Mouse (Mus musculus) common myeloid progenitor, adult 5-6 weeks (primary cell): ENCODE data around the gene Sdsl. TPM values are rescaled to one million over a fixed set of nuclear protein-coding genes. Genes with fewer than 3 reads are reported as not detected.

Experiments used
- ATAC-seq: replicated peaks from 2 replicates; pipeline ENCODE4 v1.8.0; 2016; ENCODE audit warnings: low read depth, mild to moderate bottlenecking, moderate TSS enrichment, inconsistent platforms; ENCODE audit not compliant: poor library complexity, severe bottlenecking
- total RNA-seq: library from RNA; stranded (forward); fragments of 200-1000, 187-1606 nt; gene quantifications from 2 replicates; pipeline ENCODE4 v1.2.3, GENCODE M21; 2017

Sdsl gene
- total RNA-seq, 1 experiment from 2014 or later: 27.1 TPM

DNA sequence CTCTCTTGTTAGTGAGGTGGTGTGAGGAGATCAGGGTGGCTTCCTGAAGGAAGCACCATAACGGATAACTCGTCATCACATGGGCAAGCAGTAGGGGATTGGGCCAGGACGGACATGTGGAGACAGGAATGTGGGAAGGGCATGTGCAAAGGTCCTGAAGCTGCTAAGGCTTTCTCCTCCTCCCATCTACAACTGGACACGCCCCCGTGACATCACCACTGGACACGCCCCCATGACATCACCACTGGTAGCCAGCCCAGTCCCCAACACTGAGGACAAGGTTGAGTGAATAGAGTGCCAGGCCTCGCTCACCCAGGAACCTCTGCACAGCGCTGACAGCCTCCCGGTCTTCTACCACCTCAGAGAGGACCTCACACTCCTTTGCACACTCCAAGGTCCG is 13.5 kb downstream of the Sdsl start:
- no peak for ATAC-seq

DNA sequence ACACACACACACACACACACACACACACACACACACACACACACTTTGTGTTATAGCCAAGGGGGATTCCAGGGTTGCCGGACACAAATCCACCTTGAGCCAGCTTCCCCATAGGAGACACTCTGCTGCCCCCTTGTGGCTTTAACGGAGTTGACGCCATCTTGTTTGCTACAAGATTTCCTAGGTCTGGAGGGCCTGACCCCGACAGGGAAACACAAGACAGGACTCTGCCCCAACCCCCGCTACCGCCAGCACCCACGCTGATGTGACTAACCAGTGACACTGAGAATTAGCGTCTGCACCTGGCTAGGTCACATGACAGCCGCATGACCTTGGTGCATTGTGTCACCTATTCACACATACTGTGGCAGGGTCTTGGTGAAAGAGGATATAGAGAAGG is 15.0 kb downstream of the Sdsl start:
- peak; percentile 64 for ATAC-seq

GRCm38 (mm10) chr5:120456841-120457554 is 15.6 kb downstream of the Sdsl start:
- no peak for ATAC-seq

- ATAC-seq: no peak
Measured at GRCm38 (mm10) chr5:120456253-120456652, 16.4 kb downstream of the Sdsl start.

GRCm38 (mm10) chr5:120454756-120455337 is 17.8 kb downstream of the Sdsl start:
- ATAC-seq: no peak

GRCm38 (mm10) chr5:120447305-120447704 is 25.3 kb downstream of the Sdsl start:
- ATAC-seq: no peak

GRCm38 (mm10) chr5:120440733-120441132 is 31.9 kb downstream of the Sdsl start:
- peak; percentile 71 for ATAC-seq

DNA sequence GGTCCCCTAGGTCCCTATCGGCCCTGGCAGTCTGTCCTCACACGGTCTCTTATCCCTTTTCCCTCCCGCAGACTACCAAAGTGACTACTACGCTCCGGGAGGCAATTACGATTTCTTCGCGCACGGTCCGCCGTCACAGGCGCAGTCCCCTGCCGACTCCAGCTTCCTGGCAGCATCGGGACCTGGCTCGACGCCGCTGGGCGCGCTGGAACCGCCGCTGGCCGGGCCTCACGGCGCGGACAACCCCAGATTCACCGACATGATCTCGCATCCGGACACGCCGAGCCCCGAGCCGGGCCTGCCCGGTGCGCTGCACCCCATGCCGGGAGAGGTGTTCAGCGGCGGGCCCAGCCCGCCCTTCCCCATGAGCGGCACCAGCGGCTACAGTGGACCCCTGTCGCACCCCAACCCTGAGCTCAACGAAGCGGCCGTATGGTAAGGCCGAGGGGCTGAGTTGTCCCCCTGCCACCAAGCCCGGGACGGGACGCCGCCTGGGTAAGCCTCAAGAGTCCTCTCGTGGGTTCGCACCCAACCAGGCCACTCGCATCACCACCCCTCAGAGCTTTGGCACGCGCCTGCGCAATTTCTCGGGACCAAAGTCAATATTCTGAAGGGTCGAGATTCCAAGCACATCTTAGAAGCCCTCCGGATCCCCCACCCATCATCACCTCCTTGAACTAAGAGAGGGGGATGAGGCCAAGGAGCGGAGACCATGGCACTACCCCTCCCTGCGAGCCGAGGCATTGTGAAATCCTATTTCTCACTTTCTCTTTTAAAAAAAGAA is 32.5 kb downstream of the Sdsl start:
- no peak for ATAC-seq

DNA sequence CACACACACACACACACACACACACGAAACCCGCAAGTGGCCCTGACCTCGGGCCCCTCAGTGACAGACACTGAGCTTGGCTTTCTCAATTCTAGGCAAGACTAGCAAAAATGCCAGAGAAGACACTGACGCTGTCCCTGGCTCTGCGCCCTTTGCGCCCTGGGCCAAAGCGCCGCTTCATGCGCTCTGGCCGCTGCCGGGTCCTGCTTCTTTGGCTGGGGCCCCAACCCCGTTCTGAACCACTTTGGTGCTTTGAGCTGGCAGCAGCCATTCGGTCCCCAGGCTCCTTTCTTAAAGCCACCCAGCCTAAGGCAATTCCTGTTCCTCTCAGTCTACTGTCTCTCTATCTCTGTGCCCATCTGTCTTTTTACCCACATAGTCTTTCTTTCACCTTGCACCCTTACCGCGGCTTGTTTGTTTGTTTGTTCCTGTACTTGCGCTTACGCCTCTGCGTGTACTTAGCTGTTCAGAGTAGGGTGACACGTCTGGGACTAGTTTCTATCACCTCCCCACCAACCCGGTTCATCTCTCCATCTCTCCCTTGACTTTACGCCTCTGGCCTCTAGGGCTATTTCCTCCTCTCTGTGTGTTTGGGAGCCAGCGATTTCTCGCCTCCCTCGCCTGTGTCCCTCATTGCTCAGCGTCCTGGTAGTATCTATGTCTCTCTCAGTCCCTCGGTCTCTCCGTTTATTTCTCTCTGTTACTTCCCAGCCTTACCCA is 33.5 kb downstream of the Sdsl start:
- ATAC-seq: no peak

DNA sequence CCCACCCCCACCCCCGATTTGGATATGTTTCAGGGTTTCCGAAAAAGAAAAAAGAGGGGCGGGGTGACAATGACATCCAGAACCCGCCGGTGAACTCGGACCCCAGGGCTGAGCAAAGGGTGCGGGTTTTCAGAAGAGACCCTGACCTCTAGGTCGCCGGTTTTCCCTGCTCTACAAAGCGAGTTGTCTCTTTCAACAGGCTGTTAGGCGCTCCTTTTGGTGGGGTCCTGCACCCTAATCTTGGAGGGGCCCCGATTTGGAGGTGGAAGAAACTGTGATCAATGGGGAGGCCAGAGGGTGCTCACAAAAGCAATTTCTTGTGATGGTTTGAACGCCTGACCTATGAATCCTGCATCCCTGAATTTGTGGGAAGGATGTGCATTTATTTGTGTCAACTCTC is 34.1 kb downstream of the Sdsl start:
- ATAC-seq: no peak

GRCm38 (mm10) chr5:120437986-120438385 is 34.6 kb downstream of the Sdsl start:
- ATAC-seq: no peak

- no peak for ATAC-seq
Measured at GRCm38 (mm10) chr5:120437539-120437938, 35.1 kb downstream of the Sdsl start.

DNA sequence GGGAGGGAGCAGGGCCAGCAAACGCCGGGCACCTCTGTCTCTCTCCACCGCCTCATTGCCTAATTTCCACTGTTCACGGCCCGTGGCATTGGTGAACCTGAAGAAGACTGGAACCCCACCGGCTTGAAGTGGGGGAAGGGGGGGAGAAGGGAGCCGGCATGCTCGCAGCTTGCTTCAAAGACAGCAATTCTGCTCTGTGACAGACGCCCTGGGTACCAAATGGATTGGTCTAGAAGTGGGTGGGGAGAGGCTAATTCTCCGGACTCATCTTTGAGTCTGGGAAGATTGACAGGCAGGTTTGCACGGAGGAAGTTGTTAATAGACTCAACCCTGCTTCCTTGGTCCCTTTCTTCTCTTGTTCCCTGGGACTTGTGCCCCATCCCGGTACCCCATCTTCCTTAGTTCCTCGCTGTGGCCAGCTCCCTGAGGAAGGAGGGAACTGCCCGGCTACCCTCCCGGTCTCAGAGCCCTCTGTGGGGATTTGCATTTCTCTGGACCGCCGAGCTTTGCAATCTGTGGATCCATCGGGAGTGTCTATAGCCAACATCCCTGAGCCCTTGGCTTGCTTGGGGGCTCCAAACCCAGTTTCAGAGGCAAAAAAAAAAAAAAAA is 35.6 kb downstream of the Sdsl start:
- ATAC-seq: no peak

- no peak for ATAC-seq
Measured at GRCm38 (mm10) chr5:120435731-120436501, 36.7 kb downstream of the Sdsl start.

GRCm38 (mm10) chr5:120435006-120435681 is 37.5 kb downstream of the Sdsl start:
- ATAC-seq: no peak

DNA sequence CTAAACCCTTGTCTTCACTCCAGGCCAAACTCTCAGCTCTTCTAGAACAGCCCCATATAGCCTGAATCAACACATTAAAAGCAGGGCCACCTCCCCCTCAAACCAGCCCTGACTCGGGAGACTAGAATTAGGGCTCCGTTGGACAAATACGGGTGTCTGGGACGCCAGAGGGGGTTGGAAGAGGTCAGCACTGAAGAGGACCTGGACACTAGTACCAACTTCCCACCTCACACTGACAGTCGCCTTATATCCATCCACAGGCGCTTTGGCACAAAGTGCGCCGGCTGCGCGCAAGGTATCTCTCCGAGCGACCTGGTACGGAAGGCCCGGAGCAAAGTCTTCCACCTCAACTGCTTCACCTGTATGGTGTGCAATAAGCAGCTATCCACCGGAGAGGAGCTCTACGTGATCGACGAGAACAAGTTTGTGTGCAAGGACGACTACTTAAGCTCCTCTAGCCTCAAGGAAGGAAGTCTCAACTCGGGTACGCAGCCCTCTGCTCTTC is 38.3 kb downstream of the Sdsl start:
- ATAC-seq: no peak

- ATAC-seq: no peak
Measured at GRCm38 (mm10) chr5:120433135-120433760, 39.4 kb downstream of the Sdsl start.

GRCm38 (mm10) chr5:120432486-120433015 is 40.1 kb downstream of the Sdsl start:
- ATAC-seq: no peak
